Mouse (Mus musculus) neural tube, postnatal 0 days (tissue): ENCODE measurements around the gene Defa37. TPM values are rescaled to one million over a fixed set of nuclear protein-coding genes. Genes with fewer than 3 reads are reported as not detected.

Source experiments
- polyA plus RNA-seq: library from polyadenylated mRNA; unstranded; fragments of >200 nt; fragmentation: Nextera tagmentation; extraction: Ambion mirVana; gene quantifications from 2 replicates; pipeline ENCODE4 v1.2.1, GENCODE M21; 2015

Defa37 gene
- polyA plus RNA-seq = not detected in 2 replicates

GRCm38 (mm10) chr8:21565086-21565485, at the start of gene Defa37:
Defa37 (plus strand) TSS chr8:21565386.

GRCm38 (mm10) chr8:21528732-21529131, 36.5 kb upstream of the Defa37 start, which contains the start of gene Defa32:
Defa32 (plus strand) TSS chr8:21529032.

GRCm38 (mm10) chr8:21582706-21583105, 17.5 kb downstream of the Defa37 start, which contains the start of gene Defa28:
Defa28 (plus strand) TSS chr8:21583006.

GRCm38 (mm10) chr8:21594408-21594807, 29.2 kb downstream of the Defa37 start, which contains the start of gene Gm7861:
Gm7861 (minus strand) TSS chr8:21594508.

Other genes with a start within 250 kb of the Defa37 start
- not detected in 2 replicates for gene Defa27, start 249.8 kb upstream of the Defa37 start, polyA plus RNA-seq
- gene Defa29, start 238.4 kb upstream of the Defa37 start, polyA plus RNA-seq = not detected in 2 replicates
- not detected in 2 replicates for gene Defa2, start 186.9 kb upstream of the Defa37 start, polyA plus RNA-seq
- gene Defa33, start 173.6 kb upstream of the Defa37 start, polyA plus RNA-seq = not detected in 2 replicates
- gene Defa36, start 138.0 kb upstream of the Defa37 start, polyA plus RNA-seq = not detected in 2 replicates
- not detected in 2 replicates for gene Gm7849, start 108.8 kb upstream of the Defa37 start, polyA plus RNA-seq
- not detected in 2 replicates for gene Defa20, start 56.1 kb upstream of the Defa37 start, polyA plus RNA-seq
- gene Defa32, start 36.4 kb upstream of the Defa37 start, polyA plus RNA-seq = not detected in 2 replicates
- gene Defa28, start 17.6 kb downstream of the Defa37 start, polyA plus RNA-seq = not detected in 2 replicates
- gene Gm7861, start 29.1 kb downstream of the Defa37 start, polyA plus RNA-seq = not detected in 2 replicates
- not detected in 2 replicates for gene Defa26, start 52.8 kb downstream of the Defa37 start, polyA plus RNA-seq
- not detected in 2 replicates for gene Defa17, start 90.4 kb downstream of the Defa37 start, polyA plus RNA-seq
- gene Defa34, start 100.4 kb downstream of the Defa37 start, polyA plus RNA-seq = not detected in 2 replicates
- not detected in 2 replicates for gene AY761184, start 138.3 kb downstream of the Defa37 start, polyA plus RNA-seq
- gene Defa24, start 169.1 kb downstream of the Defa37 start, polyA plus RNA-seq = not detected in 2 replicates